Mouse (Mus musculus): ENCODE data around the gene Rere. TPM values are rescaled to one million over a fixed set of nuclear protein-coding genes. Genes with fewer than 3 reads are reported as not detected.

Rere gene
- total and polyA plus RNA-seq, 3 experiments: 3.1 to 36.5 (median 8.7) TPM

- H3K79me2 ChIP-seq (replicated peaks; ENCODE audit: control insufficient read depth, extremely low read depth, insufficient read depth, poor library complexity, severe bottlenecking): peaks cover 13% of the 10 kb centered on the region
- DNase-seq (ENCODE audit: extremely low read depth): no peak
- H3K36me3 ChIP-seq (replicated peaks in 1 of 2; ENCODE audit: control insufficient read depth in 1 of 2, insufficient read depth in 1 of 2, low read length in 1 of 2): peaks cover 0 to 25% of the 10 kb centered on the region in 2 experiments
- in situ Hi-C loops (cut with MboI; ENCODE audit: low pct_ligation_motif_present, low pct_unique_long_range_greater_than_20kb, low sequenced_read_pairs) (no loop called here), dilution Hi-C loops (cut with MboI; ENCODE audit: extremely low pct_ligation_motif_present, extremely low pct_unique_long_range_greater_than_20kb, low sequenced_read_pairs) (no loop called here)
- no peaks in the 10 kb centered on the region for H3K27me3 ChIP-seq (replicated peaks)
- H3K4me3 ChIP-seq (replicated peaks in 1 of 3; ENCODE audit: low read depth in 2 of 3, low read length in 2 of 3, poor library complexity in 1 of 3): no peak overlapping the region
- peaks cover 5 to 43% of the 10 kb centered on the region in 2 experiments for H3K4me1 ChIP-seq (ENCODE audit: control insufficient read depth in 1 of 2, insufficient read depth in 2 of 2)
- peaks cover 4% of the 10 kb centered on the region for H3K9me3 ChIP-seq (replicated peaks; ENCODE audit: low read length)
- TF ChIP-seq BHLHE40 (IDR thresholded peaks at IDR 0.05; ENCODE audit: low read depth, low read length) (no peak), RAD21 (IDR thresholded peaks at IDR 0.05; ENCODE audit: low read depth, low read length) (peak; percentile 6), SMC3 (IDR thresholded peaks at IDR 0.05; ENCODE audit: low read depth, low read length) (0 out of 2 replicates have a peak, but pooled peaks have one; percentile 26), CTCF (conservative IDR thresholded peaks at IDR 0.05 in 1 of 2, IDR thresholded peaks at IDR 0.05 in 1 of 2; ENCODE audit: low read depth in 2 of 2, low read length in 2 of 2) (peak in 1 of 2 experiments; percentile 39; a peak in 2 of 4 replicates)
- H3K27ac ChIP-seq (ENCODE audit: insufficient read depth, low read depth): no peak overlapping the region
- no peak overlapping the region for H3K4me2 ChIP-seq (ENCODE audit: insufficient read depth, low read depth, poor library complexity, severe bottlenecking)
- H3K9ac ChIP-seq (ENCODE audit: insufficient read depth, low read depth): no peak overlapping the region
Observed at GRCm38 (mm10) chr4:150291900-150292299, 10.5 kb downstream of the Rere start.

- no peak overlapping the region for H3K27ac ChIP-seq (ENCODE audit: insufficient read depth, low read depth)
- H3K4me3 ChIP-seq (replicated peaks in 1 of 3; ENCODE audit: low read depth in 2 of 3, low read length in 2 of 3, poor library complexity in 1 of 3): no peak overlapping the region
- H3K79me2 ChIP-seq (replicated peaks; ENCODE audit: control insufficient read depth, extremely low read depth, insufficient read depth, poor library complexity, severe bottlenecking): peaks cover 12% of the 10 kb centered on the region
- no peak for DNase-seq (ENCODE audit: extremely low read depth)
- peaks cover 2 to 28% of the 10 kb centered on the region in 2 experiments; a peak in 2 of 4 replicates for H3K4me1 ChIP-seq (ENCODE audit: control insufficient read depth in 1 of 2, insufficient read depth in 2 of 2)
- in situ Hi-C loops (cut with MboI; ENCODE audit: low pct_ligation_motif_present, low pct_unique_long_range_greater_than_20kb, low sequenced_read_pairs) (no loop called here), dilution Hi-C loops (cut with MboI; ENCODE audit: extremely low pct_ligation_motif_present, extremely low pct_unique_long_range_greater_than_20kb, low sequenced_read_pairs) (no loop called here)
- no peak overlapping the region for H3K9ac ChIP-seq (ENCODE audit: insufficient read depth, low read depth)
- no peaks in the 10 kb centered on the region for H3K27me3 ChIP-seq (replicated peaks)
- peaks cover 0 to 28% of the 10 kb centered on the region in 2 experiments for H3K36me3 ChIP-seq (replicated peaks in 1 of 2; ENCODE audit: control insufficient read depth in 1 of 2, insufficient read depth in 1 of 2, low read length in 1 of 2)
- H3K9me3 ChIP-seq (replicated peaks; ENCODE audit: low read length): peaks cover 4% of the 10 kb centered on the region
- TF ChIP-seq ZMIZ1 (IDR thresholded peaks at IDR 0.05; ENCODE audit: low read depth, low read length) (no peak), POLR2A (IDR thresholded peaks at IDR 0.05; ENCODE audit: low read depth, low read length) (no peak), EP300 (IDR thresholded peaks at IDR 0.05; ENCODE audit: low read length) (no peak)
- no peak overlapping the region for H3K4me2 ChIP-seq (ENCODE audit: insufficient read depth, low read depth, poor library complexity, severe bottlenecking)
Observed at GRCm38 (mm10) chr4:150294870-150295269, 13.4 kb downstream of the Rere start.

- in situ Hi-C loops (cut with MboI; ENCODE audit: low pct_ligation_motif_present, low pct_unique_long_range_greater_than_20kb, low sequenced_read_pairs): no loop called here
- DNase-seq (ENCODE audit: extremely low read depth): peak; percentile 33
Observed at GRCm38 (mm10) chr4:150295966-150296365, 14.5 kb downstream of the Rere start.

More at GRCm38 (mm10) chr4:150295966-150296365, 14.5 kb downstream of the Rere start:
- Histone ChIP-seq H3K4me3 (replicated peaks in 1 of 3; ENCODE audit: low read depth in 2 of 3, low read length in 2 of 3, poor library complexity in 1 of 3) (no peak overlapping the region), H3K79me2 (replicated peaks; ENCODE audit: control insufficient read depth, extremely low read depth, insufficient read depth, poor library complexity, severe bottlenecking) (peaks cover 12% of the 10 kb centered on the region), H3K27me3 (replicated peaks) (no peaks in the 10 kb centered on the region), H3K4me1 (ENCODE audit: control insufficient read depth in 1 of 2, insufficient read depth in 2 of 2) (peaks cover 2 to 20% of the 10 kb centered on the region in 2 experiments; a peak in 2 of 4 replicates), H3K9ac (ENCODE audit: insufficient read depth, low read depth) (no peak overlapping the region), H3K27ac (ENCODE audit: insufficient read depth, low read depth) (no peak overlapping the region), H3K9me3 (replicated peaks; ENCODE audit: low read length) (peaks cover 4% of the 10 kb centered on the region), H3K4me2 (ENCODE audit: insufficient read depth, low read depth, poor library complexity, severe bottlenecking) (no peak overlapping the region), H3K36me3 (replicated peaks in 1 of 2; ENCODE audit: control insufficient read depth in 1 of 2, insufficient read depth in 1 of 2, low read length in 1 of 2) (peaks cover 0 to 27% of the 10 kb centered on the region in 2 experiments)
- dilution Hi-C loops (cut with MboI; ENCODE audit: extremely low pct_ligation_motif_present, extremely low pct_unique_long_range_greater_than_20kb, low sequenced_read_pairs): no loop called here
- no peak for TF ChIP-seq E2F4 (IDR thresholded peaks at IDR 0.05; ENCODE audit: insufficient replicate concordance, low read depth, low read length)
- TF ChIP-seq ELF1 (IDR thresholded peaks at IDR 0.05; ENCODE audit: low read depth, low read length): no peak
- no peak for TF ChIP-seq MYC (IDR thresholded peaks at IDR 0.05; ENCODE audit: low read depth, low read length)
- peak; percentile 46 for TF ChIP-seq SMC3 (IDR thresholded peaks at IDR 0.05; ENCODE audit: low read depth, low read length)
- no peak for TF ChIP-seq MXI1 (IDR thresholded peaks at IDR 0.05; ENCODE audit: low read depth, low read length)
- TF ChIP-seq CTCF (conservative IDR thresholded peaks at IDR 0.05 in 1 of 2, IDR thresholded peaks at IDR 0.05 in 1 of 2; ENCODE audit: low read depth in 2 of 2, low read length in 2 of 2): peak in 1 of 2 experiments; percentile 57; a peak in 2 of 4 replicates
- no peak for TF ChIP-seq ZC3H11A (IDR thresholded peaks at IDR 0.05; ENCODE audit: low read depth, low read length)
- TF ChIP-seq TBP (conservative IDR thresholded peaks at IDR 0.05; ENCODE audit: low read depth, low read length): no peak
- TF ChIP-seq RAD21 (IDR thresholded peaks at IDR 0.05; ENCODE audit: low read depth, low read length): peak; percentile 46
- no peak for TF ChIP-seq USF2 (conservative IDR thresholded peaks at IDR 0.05; ENCODE audit: low read depth, low read length)
- no peak for TF ChIP-seq ZMIZ1 (IDR thresholded peaks at IDR 0.05; ENCODE audit: low read depth, low read length)
- no peak for TF ChIP-seq MAZ (IDR thresholded peaks at IDR 0.05; ENCODE audit: low read depth, low read length)
- no peak for TF ChIP-seq RCOR1 (conservative IDR thresholded peaks at IDR 0.05; ENCODE audit: low read depth, low read length)

Measured in CH12.LX (cell line).